Mouse (Mus musculus) left cerebral cortex, postnatal 10 days (tissue): ENCODE results near the gene Rpl10a. TPM values are rescaled to one million over a fixed set of nuclear protein-coding genes. Genes with fewer than 3 reads are reported as not detected.
"Not testable (repeated sequence)": the region's sequence is repeated elsewhere in the genome, so short reads cannot be mapped to it uniquely, and the experiment has no call there.

Experiments used
- DNase-seq, 2 experiments: peaks; one replicate each; pipeline ENCODE4 v3.0.0; 2021 to 2022; ENCODE audit warnings: low spot score in 2 of 2, mixed read lengths in 1 of 2; ENCODE audit errors: extremely low spot score in 1 of 2
- intact Hi-C: fragments of 180-260 bp; cut with DNase I; formaldehyde crosslinking; loops from one replicate; pipeline ENCODE4 v1.15.1; 2025
- total RNA-seq, 2 experiments: library from RNA; stranded (reverse); gene quantifications; 2 replicates each; pipeline ENCODE4 v1.2.3; 2021

Gene Rpl10a
- total RNA-seq, 2 experiments from 2014 or later, result 454 to 468 TPM

DNA sequence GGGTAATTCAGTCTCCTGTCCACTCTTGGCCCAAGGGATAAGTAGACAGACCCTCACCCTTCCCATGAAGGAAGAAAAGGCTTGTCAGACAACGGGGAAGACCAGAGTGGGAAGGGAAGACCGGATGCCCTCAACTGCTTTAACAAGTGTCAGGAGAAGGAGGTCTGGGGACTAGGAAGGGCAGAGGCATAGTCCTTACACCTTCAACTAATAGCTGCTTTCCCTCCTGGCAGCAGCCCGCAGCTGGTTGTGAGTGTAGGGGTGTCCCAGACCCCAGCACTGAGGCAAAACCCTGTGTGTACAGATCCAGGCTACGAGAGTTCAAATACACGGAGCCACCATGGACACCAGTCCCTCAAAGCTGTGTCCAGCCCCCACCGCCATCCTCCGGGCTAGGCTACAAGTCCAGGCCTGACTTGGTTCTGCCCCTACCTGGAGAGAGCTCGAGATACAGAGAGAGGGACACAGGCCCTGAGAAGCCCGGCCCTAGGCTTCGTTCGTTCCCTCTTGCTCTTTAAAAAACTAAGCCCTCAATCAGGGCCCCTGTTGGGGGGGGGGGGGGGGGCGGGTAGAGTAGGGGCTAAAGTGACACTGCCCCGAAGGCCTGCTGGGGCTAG is 21.1 kb downstream of the Rpl10a start:
- intact Hi-C loops, result no loop called here
- no peak for DNase-seq

DNA sequence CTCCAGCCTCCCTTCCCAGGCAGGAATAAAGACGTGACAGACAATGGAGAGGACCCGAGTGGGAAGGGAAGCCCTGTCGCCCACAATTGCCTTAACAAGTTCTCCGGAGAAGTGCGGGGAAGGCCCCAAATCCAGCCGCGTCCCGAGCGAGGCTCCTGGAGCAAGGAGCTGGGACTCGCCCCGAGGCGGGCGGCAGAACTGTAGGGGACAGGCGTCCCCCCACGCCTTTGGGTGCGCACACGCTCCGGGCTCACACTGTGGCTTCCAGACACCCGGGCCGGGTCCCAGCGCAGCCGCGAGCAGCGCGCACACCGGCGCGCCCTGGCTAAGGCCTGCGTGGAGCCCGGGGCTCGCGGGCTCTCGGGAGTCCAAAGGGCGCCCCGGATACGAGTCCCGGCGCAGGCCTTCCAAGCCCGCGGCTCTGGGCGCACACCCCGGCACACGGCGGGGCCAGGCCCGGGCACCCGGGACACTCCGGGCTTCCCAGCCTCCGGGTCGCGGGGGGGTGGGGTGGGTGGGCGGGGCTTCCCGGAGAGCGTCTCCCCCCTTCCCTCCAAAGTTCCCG is 21.7 kb downstream of the Rpl10a start:
- peak in 1 of 2 experiments; percentile 49 for DNase-seq
- intact Hi-C loops, result no loop called here

DNA sequence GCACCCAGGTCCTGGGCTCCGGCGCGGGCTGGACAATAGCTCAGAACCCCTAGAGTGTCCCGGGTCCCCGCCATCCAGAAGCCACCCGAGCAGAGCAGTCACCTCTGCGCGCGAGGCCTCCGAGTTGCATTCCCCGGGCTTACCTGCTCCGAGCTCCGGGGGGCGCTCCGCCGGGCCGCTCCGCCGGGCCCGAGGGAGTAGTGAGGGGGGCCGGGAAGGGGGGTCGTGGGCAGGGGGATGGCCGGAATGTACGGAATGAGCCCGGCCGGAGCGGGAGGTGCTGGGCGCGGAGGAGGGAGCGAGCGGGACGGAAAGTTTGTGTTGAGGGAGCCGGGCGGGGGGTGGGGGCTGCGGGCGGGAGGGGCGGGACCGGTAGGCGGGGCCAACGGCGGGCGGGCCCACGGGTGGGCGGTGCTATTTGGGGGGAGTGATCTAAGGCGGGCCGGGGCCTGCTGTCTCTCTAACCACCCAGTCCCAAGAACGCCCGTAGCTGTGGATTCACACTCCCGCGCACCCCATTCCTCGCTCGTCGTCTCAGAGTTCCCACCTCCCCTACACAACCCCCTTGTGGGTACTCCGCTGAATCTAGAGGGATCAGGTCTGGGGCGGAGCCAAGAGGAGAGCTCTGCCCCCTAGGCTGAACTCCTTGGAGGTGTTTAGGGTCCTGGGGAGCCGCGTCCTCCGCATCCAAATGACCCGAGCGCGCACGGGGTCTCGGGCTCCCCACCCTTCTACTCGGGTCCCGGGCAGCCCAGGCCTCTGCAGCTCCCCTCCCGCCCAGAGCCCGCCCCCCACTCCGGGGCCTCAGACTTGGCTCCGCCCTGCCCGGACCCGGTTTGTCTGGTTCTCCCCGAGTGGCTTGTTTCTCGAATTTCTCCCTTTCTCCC is 22.4 kb downstream of the Rpl10a start, which contains the start of gene Tead3:
Gene Tead3, minus strand, starts transcription at position 352 of the 887 bp plus-strand sequence.
- peak in 1 of 2 experiments; percentile 77 for DNase-seq
- intact Hi-C loops, result no loop called here

- peak in 1 of 2 experiments; percentile 43 for DNase-seq
- intact Hi-C loops, result no loop called here
Observed at GRCm38 (mm10) chr17:28351353-28351890, 23.2 kb downstream of the Rpl10a start.

- intact Hi-C loops, result no loop called here
- no peak for DNase-seq
Observed at GRCm38 (mm10) chr17:28352018-28352417, 23.7 kb downstream of the Rpl10a start.

GRCm38 (mm10) chr17:28355871-28356270 is 27.6 kb downstream of the Rpl10a start:
- intact Hi-C loops, result no loop called here
- no peak for DNase-seq

- intact Hi-C loops, result not testable (repeated sequence)
- peak in 1 of 2 experiments; percentile 22 for DNase-seq
Observed at GRCm38 (mm10) chr17:28358576-28359261, 30.4 kb downstream of the Rpl10a start.

GRCm38 (mm10) chr17:28360531-28361277 is 32.4 kb downstream of the Rpl10a start:
- intact Hi-C loops, result no loop called here
- peak in 1 of 2 experiments; percentile 13 for DNase-seq

DNA sequence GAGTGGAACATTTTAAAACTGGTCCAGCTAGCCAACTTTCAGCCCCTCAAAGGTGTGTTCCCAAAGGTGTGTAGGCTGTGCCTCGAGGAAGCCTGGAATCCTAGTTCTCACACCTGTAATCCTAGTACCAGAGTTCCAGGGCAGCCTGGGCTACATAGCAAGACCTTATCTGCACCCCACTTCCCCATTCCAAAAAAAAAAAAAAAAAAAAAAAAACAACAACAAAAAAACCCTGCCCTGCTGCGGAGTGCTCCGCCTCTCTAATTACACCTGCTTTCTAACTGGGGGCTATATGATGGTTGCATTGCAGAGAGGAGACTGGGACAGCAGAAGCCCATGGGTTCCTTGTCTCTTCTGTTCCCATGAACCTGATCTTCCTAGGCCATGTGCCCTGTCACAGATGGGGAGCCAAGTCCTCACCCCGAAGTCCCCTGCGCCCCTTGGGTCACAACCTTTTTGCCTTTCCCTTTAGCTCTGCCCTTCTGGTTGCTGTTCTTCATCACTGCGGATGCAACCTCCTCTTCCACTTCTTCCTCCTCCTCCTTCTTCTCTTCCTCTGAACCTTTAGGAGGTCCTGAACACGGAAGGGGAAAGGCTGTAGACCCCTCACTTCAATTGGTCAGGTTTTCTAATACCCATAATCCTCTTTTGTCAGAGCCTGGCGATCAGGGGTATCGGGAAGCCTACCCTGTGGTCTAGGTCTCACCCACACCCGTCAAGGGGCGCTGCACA is 33.8 kb downstream of the Rpl10a start:
- intact Hi-C loops, result no loop called here
- DNase-seq, result no peak

GRCm38 (mm10) chr17:28362653-28363292 is 34.5 kb downstream of the Rpl10a start:
- intact Hi-C loops, result no loop called here
- DNase-seq, result peak in 1 of 2 experiments; percentile 28

DNA sequence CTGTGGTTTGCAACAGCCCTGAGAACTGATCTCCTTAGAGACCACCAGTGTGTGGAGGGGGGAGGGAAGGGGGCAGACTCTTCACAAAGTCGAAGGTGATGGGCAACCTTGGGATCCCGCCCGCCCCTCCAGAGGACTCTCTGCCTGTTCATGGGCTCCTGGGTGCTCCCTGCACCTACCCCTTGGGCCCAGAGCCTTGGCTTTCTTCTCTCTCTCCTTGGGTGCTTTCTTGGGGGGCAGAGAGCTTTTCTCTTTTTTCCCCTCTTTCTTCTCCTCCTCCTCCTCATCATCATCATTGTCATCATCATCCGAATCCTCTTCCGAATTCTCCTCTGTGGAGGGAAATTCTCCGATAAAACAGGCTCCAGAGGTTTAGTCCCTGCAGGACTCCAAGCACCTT is 35.2 kb downstream of the Rpl10a start:
- DNase-seq, result no peak
- intact Hi-C loops, result no loop called here

GRCm38 (mm10) chr17:28365122-28365521 is 36.9 kb downstream of the Rpl10a start, which contains the start of gene Tulp1:
Gene Tulp1 (minus strand): TSS chr17:28365222.
- DNase-seq, result no peak
- intact Hi-C loops, result no loop called here

DNA sequence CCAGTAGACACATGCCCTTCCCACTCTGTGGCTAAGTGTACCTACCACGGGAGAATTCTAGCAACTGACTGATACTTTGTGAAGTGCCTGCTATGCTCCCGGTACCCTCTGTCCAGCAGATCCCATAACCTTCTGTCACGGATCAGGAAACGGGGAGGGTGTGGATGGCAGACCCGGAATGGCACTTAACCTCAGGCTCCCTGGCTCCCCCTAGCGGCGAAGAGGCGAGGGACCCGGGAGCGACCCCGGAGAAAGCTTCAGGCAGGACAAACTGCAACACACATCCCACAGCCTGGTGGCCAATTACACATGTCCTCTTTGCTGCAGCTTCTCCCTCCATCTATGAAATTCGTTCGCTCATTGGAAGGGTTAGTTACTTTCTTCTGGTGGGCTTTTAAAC is 40.2 kb downstream of the Rpl10a start:
- intact Hi-C loops, result no loop called here
- DNase-seq, result peak in 1 of 2 experiments; percentile 77

- DNase-seq, result no peak
- intact Hi-C loops, result no loop called here
Observed at GRCm38 (mm10) chr17:28369056-28369455, 40.8 kb downstream of the Rpl10a start.

- no peak for DNase-seq
- intact Hi-C loops, result no loop called here
Observed at GRCm38 (mm10) chr17:28371286-28371685, 43.0 kb downstream of the Rpl10a start.

DNA sequence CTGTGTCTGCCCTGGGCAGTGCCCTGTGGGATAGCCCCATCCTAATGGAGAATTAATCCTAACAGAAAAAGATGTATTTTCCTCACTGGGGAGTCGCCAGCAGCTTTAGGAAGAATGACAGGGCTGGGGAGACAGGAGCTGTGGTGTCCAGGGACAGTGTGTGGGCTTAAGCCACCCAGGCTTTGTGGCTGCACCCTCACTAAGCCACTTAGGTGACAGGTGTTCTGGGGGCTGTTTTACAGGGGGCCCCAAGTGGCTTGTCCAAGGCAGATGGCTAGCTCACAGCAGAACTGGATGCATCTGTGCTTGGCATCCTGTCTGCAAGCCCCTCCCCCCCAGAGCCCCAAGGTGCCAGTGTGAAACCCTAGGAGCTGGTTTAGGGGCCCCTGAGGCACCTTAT is 43.7 kb downstream of the Rpl10a start:
- intact Hi-C loops, result no loop called here
- no peak for DNase-seq

- DNase-seq, result peak in 1 of 2 experiments; percentile 53
- intact Hi-C loops, result no loop called here
Observed at GRCm38 (mm10) chr17:28373821-28374220, 45.5 kb downstream of the Rpl10a start.
